Mouse (Mus musculus) spleen, postnatal 36 days (tissue): ENCODE measurements around the gene Ebf4.
A peak's percentile ranks its signal among the peaks of the same experiment; 100 is the strongest.

Experiments used
- DNase-seq, 2 experiments: peaks; one replicate each; pipeline ENCODE4 v3.0.0; 2022; ENCODE audit warnings: low spot score in 2 of 2, mixed read lengths in 1 of 2

Ebf4 gene

DNA sequence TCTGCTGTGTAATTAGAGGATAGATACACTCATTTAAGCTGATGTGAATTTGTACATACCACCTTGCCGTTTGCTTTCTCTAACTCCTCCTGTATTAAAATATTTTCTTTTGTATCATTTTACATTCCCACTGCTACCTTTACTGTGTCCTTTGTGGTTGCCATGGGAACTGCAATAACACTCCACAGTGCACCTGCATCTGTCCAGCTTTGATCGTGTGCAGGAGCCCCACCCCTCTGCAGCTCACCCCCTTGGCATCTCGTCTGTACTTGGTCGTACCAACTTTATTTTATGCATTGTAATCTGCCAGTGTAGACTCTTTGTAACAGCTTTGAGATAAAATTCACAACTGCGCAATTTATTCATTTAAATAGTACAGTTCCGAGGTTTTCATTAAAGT lies 88.9 kb downstream of the Ebf4 start:
- no peak for DNase-seq

DNA sequence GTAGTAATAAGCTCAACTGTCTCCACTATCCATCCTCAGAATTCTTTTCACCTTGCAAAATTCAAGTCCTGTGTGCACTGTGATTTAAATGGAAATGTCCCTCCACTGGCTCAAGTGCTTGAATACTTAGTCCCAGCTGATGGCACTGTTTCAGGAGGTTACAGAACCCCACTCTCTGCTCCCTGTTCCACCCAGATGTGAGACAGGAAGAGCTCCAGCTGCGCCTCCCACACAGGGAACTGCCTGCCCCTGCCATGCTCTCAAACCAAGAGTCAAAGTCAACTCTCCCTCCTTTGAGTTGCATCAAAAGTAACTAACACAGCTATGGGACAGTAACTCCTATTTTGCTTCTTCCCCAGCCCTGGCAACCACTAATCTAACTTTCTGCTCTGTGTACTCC lies 91.2 kb downstream of the Ebf4 start:
- DNase-seq, result no peak

DNA sequence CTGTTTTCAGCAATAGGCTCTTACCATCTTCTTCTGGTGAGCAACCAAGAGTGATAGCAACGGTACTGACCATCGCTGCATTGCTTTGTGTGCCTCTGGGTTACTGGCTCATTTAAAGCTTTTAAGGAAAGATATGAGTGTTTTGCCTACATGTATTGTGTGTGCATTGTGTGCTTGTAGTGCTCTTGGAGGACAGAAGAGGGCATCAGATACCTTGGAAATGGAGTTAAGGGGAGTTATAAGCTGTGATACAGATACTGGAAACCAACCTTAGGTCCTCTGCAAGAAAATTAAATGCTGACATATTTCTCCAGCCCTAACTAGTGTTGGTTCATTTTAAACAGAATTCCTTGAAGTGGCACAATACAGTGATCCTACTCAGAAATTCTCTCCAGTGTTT lies 93.8 kb downstream of the Ebf4 start:
- no peak for DNase-seq

DNA sequence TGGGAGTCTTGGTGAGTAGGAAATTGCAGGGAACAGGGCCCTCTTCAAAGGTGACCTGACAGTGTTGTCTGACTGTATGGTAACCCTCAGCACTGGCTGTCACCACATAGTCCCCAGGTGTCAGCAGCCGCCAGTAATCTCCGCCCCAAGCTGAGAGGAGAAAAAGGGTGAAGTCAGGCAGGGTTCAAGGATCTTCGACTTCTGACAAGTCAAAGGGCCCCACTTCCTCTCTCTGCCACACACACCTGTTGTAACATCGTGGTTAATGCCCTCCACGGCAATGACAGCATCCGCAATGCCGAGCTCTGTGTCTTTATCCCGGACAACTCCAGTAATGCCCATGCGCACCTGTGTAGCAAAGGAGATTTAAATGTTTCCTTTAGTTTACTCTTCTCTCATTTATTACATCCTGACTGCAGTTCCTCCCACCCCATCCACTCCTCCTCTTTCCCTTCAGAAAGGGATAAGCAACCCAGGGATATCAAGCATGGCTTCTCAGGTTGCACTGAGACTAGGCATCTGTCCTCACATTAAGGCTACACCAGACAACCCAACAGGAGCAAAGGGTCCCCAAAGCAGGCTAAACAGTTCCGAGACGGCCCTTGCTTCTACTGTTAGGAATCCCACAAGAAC lies 96.1 kb downstream of the Ebf4 start:
- DNase-seq, result no peak

DNA sequence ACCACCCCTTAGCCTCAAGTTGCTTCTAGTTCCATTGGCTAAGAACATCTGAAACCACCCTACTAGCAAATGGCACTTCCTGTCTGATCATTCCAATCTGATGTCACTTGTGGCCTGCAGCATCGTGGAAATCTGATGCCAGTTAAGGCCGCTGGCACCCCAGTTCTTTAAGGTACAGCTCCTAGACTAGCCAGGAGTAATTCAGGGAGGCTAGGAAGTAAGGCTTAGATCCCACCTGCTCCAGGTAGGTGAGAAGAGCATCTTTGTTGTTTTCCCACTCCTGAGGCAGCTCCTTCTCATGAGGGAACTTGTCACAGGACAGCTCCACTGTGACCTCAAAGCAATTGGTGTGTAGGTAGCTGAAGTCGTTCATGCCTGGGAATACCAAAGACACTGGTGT lies 97.9 kb downstream of the Ebf4 start:
- no peak for DNase-seq

DNA sequence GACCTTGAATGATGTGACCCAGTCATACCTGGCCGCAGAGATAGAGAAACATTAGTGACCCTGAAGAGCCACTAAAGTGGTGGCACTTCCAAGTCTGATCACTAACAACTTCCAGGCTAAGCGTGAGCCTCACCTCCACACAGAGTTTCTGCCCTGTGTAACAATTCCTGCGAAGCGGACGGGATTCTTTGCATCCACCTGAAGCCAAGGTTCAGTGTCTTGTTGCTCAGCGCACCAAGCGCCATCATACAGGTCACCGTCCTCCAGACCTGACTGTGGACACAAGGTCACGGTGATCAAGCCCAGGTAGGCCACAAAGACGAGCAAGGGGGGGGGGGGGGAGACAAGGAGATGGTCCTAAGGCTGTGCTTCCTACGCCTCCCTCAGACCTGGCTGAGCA lies 100.7 kb downstream of the Ebf4 start:
- no peak for DNase-seq

DNA sequence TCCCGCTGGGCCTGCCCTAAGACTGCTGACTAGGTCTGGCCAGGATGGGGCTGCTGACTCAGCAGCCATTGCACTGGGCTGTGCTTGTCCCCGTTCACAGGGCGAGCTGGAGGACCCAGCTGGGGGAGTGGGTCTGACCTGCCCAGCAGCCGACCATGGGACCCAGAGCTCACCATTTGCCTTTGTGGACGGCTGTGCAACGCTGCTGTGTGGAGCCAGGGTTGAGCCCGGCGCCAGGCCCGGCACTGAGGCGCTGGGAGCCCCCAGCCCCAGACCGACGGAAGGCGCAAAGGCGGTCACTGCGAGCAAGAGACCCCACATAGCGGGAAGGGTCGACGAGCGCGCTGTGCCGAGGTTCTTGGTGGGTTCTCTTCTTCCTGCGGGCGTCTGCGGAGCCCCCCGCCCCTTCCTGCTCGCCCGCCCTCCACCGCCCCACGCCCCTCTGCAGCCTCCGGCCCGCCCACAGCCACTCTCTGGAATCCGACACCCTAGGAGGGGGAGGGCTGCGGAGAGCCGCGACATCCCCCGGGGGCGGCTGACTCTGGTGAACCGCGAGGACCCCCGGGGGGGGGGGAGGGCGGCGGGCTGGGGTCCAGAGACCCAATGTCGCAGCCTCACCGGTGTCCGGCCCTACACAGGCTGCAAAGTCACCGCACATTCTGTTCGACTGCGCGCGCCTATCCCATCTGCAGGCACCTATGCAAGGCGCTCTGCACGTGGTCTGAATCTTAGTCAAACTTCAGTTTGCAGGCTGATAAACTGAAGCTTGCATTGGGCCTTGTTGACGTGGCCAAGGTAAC lies 102.4 kb downstream of the Ebf4 start, which contains the start of gene Cpxm1:
Gene Cpxm1, minus strand, starts transcription at position 389 of the 800 bp plus-strand sequence.
- DNase-seq, result no peak

DNA sequence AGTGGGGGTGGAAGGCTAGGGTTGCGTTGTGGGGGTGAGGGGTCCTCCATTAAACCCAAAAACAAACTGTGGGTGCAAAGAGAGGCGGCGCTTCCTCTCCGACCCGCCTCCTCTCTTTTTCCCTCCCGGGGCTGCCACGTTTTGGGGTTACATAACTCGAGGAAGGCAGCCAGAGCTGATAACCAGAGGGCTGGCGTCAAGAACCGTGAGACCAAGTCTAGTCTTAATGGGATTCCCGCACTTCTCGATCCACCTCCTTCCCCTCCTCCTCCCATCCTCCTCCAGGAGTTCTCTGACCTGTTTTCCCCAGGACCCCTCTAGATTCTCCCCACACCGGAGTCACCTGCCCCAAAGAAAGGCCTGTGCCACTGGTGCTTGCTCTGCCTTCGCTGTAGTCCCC lies 103.1 kb downstream of the Ebf4 start:
- DNase-seq, result no peak

DNA sequence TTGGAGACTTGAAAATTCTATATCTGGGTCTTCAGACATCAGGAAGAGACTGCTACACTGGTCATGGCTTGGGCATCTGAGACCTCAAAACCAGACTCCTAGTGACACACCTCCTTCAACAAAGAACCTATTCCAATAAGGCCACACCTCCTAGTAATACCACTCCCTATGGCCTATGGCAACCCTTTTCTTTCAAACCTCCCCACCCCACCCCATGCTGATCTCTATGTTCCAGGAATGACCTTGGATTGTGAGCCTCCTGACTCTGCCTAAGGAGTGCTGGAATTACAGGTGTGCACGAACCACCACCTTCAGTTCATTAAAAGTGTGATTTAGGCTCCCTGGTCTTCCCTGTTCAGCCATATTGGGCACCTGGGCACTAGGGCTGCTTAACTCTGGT lies 105.1 kb downstream of the Ebf4 start:
- DNase-seq, result no peak

DNA sequence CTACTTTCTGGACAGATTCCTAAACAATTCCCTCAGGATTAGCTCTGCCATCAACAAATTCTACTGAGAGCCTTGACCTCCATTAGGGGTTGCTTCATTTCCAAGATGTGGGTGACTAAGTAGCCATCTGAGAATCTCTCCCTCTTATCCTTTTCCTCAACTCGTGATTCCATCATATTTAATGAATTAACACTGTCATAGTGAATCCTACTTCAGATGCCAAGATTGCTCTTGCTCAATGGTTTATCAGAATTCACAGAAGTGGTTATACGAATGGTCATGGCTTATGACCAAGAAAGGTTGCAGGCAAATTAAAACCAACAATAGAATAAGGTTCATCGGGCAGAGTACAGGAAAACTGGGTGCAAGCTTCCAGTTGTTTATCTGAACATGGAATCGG lies 106.9 kb downstream of the Ebf4 start:
- DNase-seq, result no peak

DNA sequence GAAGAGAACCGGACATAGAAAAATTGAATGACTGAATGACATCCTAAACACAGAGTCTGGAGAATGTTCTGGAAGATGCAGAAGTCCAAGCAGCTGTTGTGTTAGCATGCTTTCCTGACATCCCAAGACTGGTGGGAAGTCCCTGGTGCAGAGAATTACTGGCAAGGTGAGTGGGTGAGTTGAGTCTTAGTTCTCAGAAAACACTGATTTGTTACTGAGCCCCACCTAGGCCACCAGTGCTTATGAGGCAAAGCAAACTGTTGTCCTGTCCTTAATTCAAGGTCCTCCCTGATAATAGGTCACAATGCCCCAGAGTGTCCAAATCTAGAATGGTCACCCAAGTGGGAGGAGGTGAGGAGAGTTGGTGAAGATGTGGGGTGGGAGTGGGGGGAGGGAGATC lies 110.0 kb downstream of the Ebf4 start, which contains the start of the genes Gm28372 and 1700020A23Rik:
Gene Gm28372, plus strand, starts transcription at position 301 of the 400 bp plus-strand sequence.
Gene 1700020A23Rik, plus strand, starts transcription at position 321 of the 400 bp plus-strand sequence.
- no peak for DNase-seq

DNA sequence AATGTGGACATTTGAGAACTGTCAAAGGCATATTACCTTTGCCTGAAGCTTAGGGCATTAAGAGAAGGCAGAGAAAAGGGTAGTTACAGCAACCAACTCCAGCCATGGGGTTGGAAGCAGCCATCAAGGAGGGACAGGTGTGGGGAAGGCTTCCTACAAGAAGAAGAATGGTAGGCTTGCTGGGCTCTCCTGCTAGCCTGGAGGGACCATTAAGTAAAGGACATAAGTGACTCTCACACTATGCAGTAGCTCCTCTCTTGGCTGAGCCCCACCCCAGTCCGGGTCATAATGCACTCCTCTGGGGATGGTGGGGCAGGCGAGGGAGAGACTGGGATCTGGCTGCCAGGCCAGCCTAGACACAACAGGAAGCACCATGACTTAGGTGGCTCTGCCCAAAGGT lies 111.2 kb downstream of the Ebf4 start, which contains the start of gene Tmem239:
Gene Tmem239, plus strand, starts transcription at position 301 of the 400 bp plus-strand sequence.
- DNase-seq, result no peak

DNA sequence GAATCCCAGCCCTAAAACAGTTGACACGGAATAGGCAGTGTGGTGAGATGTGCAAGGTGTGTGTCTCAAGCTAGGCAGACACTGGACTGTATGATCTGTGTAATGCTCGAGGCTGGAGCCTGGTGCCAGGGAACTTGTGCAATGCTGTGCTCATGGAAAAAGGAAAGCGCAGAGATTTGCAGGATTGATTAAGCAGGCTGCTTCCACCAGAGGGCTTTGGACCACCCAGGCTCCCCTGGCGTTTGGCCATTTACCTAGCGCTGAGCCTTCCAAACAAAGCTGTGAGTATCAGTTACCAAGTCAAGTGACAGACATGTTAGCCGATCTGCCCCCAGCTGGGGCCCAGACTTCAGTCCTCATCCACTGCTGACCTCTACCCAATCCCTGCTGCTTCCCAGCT lies 113.2 kb downstream of the Ebf4 start:
- no peak for DNase-seq

DNA sequence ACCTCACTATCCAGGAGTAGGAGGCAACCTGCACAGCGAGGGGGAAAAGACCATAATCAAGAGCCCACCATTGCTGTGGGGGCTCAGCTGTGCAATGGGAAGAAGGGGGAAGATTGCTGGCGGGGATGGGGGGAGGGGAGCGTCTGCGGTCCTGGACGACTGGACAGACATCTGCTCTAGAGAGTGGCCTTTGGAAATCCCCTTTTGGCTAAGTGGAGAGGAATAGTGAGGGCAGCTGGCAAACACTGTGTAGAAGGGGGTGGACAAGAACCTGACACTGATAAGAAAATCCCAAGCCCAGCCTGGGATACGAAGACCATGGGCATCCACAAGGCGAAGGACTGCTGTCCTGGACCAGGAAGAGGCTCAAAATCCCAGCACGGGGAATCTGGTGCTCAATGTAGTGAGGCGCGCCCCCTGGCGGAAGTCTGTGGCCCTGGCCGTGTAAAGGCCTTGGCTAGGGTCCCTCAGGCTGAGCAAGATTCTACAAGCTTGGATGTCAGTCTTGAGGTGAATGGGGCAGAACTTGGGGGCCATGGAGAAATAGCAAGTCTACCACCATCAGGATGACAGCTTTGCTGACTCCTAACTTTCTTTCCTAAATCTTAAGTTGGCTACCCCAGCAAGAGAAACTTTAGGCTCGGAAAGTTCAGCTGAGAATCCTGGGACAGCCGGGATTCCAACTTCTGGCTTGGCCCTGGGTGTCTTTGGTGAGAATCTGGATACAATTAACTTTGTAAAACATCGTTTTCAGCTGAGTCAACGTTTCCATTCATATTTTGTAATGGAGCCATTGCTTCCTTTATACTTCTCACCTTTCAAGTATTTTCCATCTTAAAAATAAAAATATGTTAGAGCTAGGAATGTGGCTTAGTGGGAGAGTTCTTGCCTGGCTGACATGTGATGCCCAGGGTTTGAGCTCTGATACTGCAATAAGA lies 116.9 kb downstream of the Ebf4 start:
- peak; percentile 27 to 51 for DNase-seq

DNA sequence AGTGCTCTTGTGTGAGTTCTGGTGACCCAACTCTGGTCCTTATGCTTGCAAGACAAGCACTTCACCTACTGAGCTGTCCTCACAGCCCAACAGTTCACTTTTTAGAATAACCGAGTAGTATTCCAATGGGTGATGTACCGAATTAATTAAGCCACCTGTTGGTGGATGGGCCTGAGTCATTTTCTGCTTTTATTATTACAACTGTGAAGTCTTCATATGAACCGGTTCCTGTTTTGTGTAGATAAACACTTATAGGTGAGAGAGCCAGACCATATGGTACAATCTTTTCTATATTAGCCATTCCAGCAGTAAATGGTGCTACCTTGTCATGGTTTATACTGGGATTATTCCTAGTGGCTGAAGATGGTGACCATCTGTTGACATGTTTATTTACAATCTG lies 117.8 kb downstream of the Ebf4 start:
- DNase-seq, result no peak

DNA sequence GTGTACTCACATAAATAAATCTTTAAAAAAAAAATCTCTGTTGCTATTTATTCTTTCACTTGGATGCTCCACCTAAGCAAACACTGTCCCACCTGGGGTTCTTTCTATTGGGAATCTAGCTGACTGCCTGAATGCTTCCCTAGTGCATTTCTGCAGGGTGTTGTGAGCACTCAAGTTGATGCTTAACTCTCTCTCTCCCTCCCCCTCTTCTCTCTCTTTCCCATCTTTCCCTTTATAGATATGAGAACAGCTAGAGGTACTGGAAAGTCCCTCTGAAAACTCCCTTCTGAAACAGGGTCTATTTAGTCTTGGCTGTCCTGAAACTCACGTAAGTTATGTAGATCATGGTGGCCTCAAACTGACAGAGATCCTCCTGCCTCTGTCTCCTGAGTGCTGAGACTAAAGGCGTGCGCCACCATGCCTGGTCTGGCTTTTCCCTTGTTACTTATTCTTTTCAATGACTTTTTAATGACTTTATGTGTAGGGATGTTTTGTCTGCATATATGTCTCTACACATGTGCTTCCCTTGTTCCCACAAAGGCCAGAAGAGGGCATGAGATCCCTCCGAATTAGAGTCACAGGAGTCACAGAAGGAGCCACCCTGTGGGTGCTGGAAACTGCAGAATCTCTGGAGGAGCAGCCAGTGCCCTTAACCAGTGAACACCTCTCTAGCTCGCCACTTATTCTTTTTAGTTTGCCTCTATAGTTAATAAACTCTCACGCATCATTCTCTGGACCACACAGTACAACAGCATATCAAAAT lies 119.3 kb downstream of the Ebf4 start:
- no peak for DNase-seq
